Mouse (Mus musculus) hindbrain, embryonic 12.5 days (tissue): ENCODE data around the gene Exoc6. TPM values are rescaled to one million over a fixed set of nuclear protein-coding genes. Genes with fewer than 3 reads are reported as not detected.
"Not testable (repeated sequence)": the region's sequence is repeated elsewhere in the genome, so short reads cannot be mapped to it uniquely, and the experiment has no call there.

Experiments
- ATAC-seq: fragments of 200-750 bp; cut with Nextera tagmentation; 2 replicates; pipeline ENCODE4 v1.8.0; 2017; ENCODE audit warnings: moderate TSS enrichment; ENCODE audit not compliant: low FRiP score
- H3K27ac ChIP-seq: fragments of 300-500 bp; sonication (generic); 2 replicates; pipeline ENCODE4 v1.5.1; 2016; ENCODE audit warnings: mild to moderate bottlenecking
- H3K27me3 ChIP-seq: fragments of 300-500 bp; sonication (generic); 2 replicates; pipeline ENCODE4 v1.6.1; 2016; ENCODE audit warnings: mild to moderate bottlenecking
- H3K36me3 ChIP-seq: fragments of 300-500 bp; sonication (generic); 2 replicates; pipeline ENCODE4 v1.6.1; 2016; ENCODE audit warnings: mild to moderate bottlenecking
- H3K4me1 ChIP-seq: fragments of 300-500 bp; sonication (generic); 2 replicates; pipeline ENCODE4 v1.6.1; 2016
- H3K4me2 ChIP-seq: fragments of 300-500 bp; sonication (generic); replicated peaks from 2 replicates; pipeline ENCODE4 v1.6.1; 2016; ENCODE audit warnings: mild to moderate bottlenecking
- H3K4me3 ChIP-seq: fragments of 300-500 bp; sonication (generic); 2 replicates; pipeline ENCODE4 v1.5.1; 2016; ENCODE audit warnings: mild to moderate bottlenecking
- H3K9ac ChIP-seq: fragments of 300-500 bp; sonication (generic); 2 replicates; pipeline ENCODE4 v1.6.1; 2016; ENCODE audit warnings: mild to moderate bottlenecking, moderate library complexity
- H3K9me3 ChIP-seq: fragments of 300-500 bp; sonication (generic); replicated peaks from 2 replicates; pipeline ENCODE4 v1.6.1; 2016; ENCODE audit warnings: mild to moderate bottlenecking
- WGBS: fragments of 180-500 bp; shearing (Covaris S2); methylation state at CpG from one replicate; pipeline ENCODE4 v1.1.7; 2016; 5-methylcytosine and 5-hydroxymethylcytosine counted together
- polyA plus RNA-seq: library from polyadenylated mRNA; unstranded; fragments of >200 nt; fragmentation: Nextera tagmentation; extraction: Ambion mirVana; gene quantifications from 2 replicates; pipeline ENCODE4 v1.2.1, GENCODE M21; 2016

Exoc6 gene
- polyA plus RNA-seq, 1 experiment from 2014 or later = 9.5 TPM

GRCm38 (mm10) chr19:37527736-37528135 lies 22.5 kb upstream of the Exoc6 start:
- H3K9me3 ChIP-seq, H3K36me3 ChIP-seq, H3K9ac ChIP-seq, H3K4me3 ChIP-seq, H3K4me2 ChIP-seq, H3K4me1 ChIP-seq, H3K27me3 ChIP-seq, ATAC-seq, H3K27ac ChIP-seq: not testable (repeated sequence)
- 92% methylated on average over 3 of the region's 3 CpGs for WGBS

GRCm38 (mm10) chr19:37528581-37528980 lies 21.6 kb upstream of the Exoc6 start:
- Histone ChIP-seq H3K4me3 (no peak overlapping the region), H3K27me3 (peaks cover 12% of the 10 kb centered on the region), H3K9ac (no peak overlapping the region), H3K4me1 (no peaks in the 10 kb centered on the region), H3K27ac (no peak overlapping the region), H3K4me2 (no peak overlapping the region), H3K36me3 (no peaks in the 10 kb centered on the region), H3K9me3 (no peaks in the 10 kb centered on the region)
- ATAC-seq = no peak
- WGBS = 57% methylated on average over 6 of the region's 6 CpGs

GRCm38 (mm10) chr19:37529296-37529695 lies 20.9 kb upstream of the Exoc6 start:
- Histone ChIP-seq H3K9me3 (no peaks in the 10 kb centered on the region), H3K36me3 (no peaks in the 10 kb centered on the region), H3K27me3 (peaks cover 15% of the 10 kb centered on the region), H3K9ac (no peak overlapping the region), H3K4me1 (no peaks in the 10 kb centered on the region), H3K4me3 (no peak overlapping the region), H3K4me2 (no peak overlapping the region), H3K27ac (no peak overlapping the region)
- WGBS = 95% methylated on average over 9 of the region's 9 CpGs
- ATAC-seq = no peak

- H3K9me3 ChIP-seq = no peaks in the 10 kb centered on the region
- H3K9ac ChIP-seq = no peak overlapping the region
- H3K27ac ChIP-seq = no peak overlapping the region
- H3K4me1 ChIP-seq = no peaks in the 10 kb centered on the region
- H3K4me3 ChIP-seq = no peak overlapping the region
- H3K27me3 ChIP-seq = peaks cover 15% of the 10 kb centered on the region
- WGBS = 45% methylated on average over 7 of the region's 7 CpGs
- H3K4me2 ChIP-seq = no peak overlapping the region
- no peak for ATAC-seq
- no peaks in the 10 kb centered on the region for H3K36me3 ChIP-seq
Observed at GRCm38 (mm10) chr19:37529975-37530515, 20.2 kb upstream of the Exoc6 start.

- H3K4me2 ChIP-seq = no peak overlapping the region
- H3K9me3 ChIP-seq = no peaks in the 10 kb centered on the region
- H3K9ac ChIP-seq = no peak overlapping the region
- H3K27ac ChIP-seq = no peak overlapping the region
- H3K27me3 ChIP-seq = peaks cover 15% of the 10 kb centered on the region
- H3K36me3 ChIP-seq = no peaks in the 10 kb centered on the region
- 83% methylated on average over 3 of the region's 3 CpGs for WGBS
- no peaks in the 10 kb centered on the region for H3K4me1 ChIP-seq
- H3K4me3 ChIP-seq = no peak overlapping the region
- no peak for ATAC-seq
Observed at GRCm38 (mm10) chr19:37530601-37531000, 19.6 kb upstream of the Exoc6 start.

- H3K4me2 ChIP-seq = no peak overlapping the region
- 57% methylated on average over 7 of the region's 7 CpGs for WGBS
- H3K27ac ChIP-seq = no peak overlapping the region
Observed at GRCm38 (mm10) chr19:37531200-37531845, 18.9 kb upstream of the Exoc6 start.

GRCm38 (mm10) chr19:37533196-37533595 lies 17.0 kb upstream of the Exoc6 start:
- Histone ChIP-seq H3K9ac (no peak overlapping the region), H3K27ac (no peak overlapping the region), H3K36me3 (no peaks in the 10 kb centered on the region), H3K9me3 (no peaks in the 10 kb centered on the region), H3K4me2 (no peak overlapping the region), H3K4me3 (no peak overlapping the region), H3K4me1 (no peaks in the 10 kb centered on the region), H3K27me3 (peaks cover 18% of the 10 kb centered on the region)
- WGBS = 88% methylated on average over 5 of the region's 5 CpGs
- ATAC-seq = no peak

More at GRCm38 (mm10) chr19:37531200-37531845, 18.9 kb upstream of the Exoc6 start:
- no peaks in the 10 kb centered on the region for H3K4me1 ChIP-seq
- no peak overlapping the region for H3K4me3 ChIP-seq
- H3K9me3 ChIP-seq = no peaks in the 10 kb centered on the region
- H3K9ac ChIP-seq = no peak overlapping the region
- ATAC-seq = no peak
- peaks cover 15% of the 10 kb centered on the region for H3K27me3 ChIP-seq
- H3K36me3 ChIP-seq = no peaks in the 10 kb centered on the region

- Histone ChIP-seq H3K9ac (no peak overlapping the region), H3K27ac (no peak overlapping the region), H3K9me3 (no peaks in the 10 kb centered on the region), H3K36me3 (no peaks in the 10 kb centered on the region), H3K4me3 (no peak overlapping the region), H3K27me3 (peaks cover 30% of the 10 kb centered on the region), H3K4me1 (no peaks in the 10 kb centered on the region), H3K4me2 (no peak overlapping the region)
- 63% methylated on average over 3 of the region's 3 CpGs for WGBS
- no peak for ATAC-seq
Observed at GRCm38 (mm10) chr19:37534737-37535365, 15.4 kb upstream of the Exoc6 start.

GRCm38 (mm10) chr19:37536426-37536825 lies 13.8 kb upstream of the Exoc6 start:
- no peak overlapping the region for H3K4me3 ChIP-seq
- ATAC-seq = no peak
- no peaks in the 10 kb centered on the region for H3K9me3 ChIP-seq
- no peak overlapping the region for H3K9ac ChIP-seq
- H3K27ac ChIP-seq = no peak overlapping the region
- no peak overlapping the region for H3K4me2 ChIP-seq
- WGBS = 67% methylated on average over 7 of the region's 7 CpGs
- H3K36me3 ChIP-seq = no peaks in the 10 kb centered on the region
- H3K4me1 ChIP-seq = no peaks in the 10 kb centered on the region
- H3K27me3 ChIP-seq = peaks cover 33% of the 10 kb centered on the region

GRCm38 (mm10) chr19:37537717-37538116 lies 12.5 kb upstream of the Exoc6 start:
- Histone ChIP-seq H3K9ac (no peak overlapping the region), H3K36me3 (no peaks in the 10 kb centered on the region), H3K27me3 (peaks cover 27% of the 10 kb centered on the region), H3K4me3 (no peak overlapping the region), H3K4me1 (no peaks in the 10 kb centered on the region), H3K9me3 (no peaks in the 10 kb centered on the region), H3K27ac (no peak overlapping the region), H3K4me2 (no peak overlapping the region)
- no peak for ATAC-seq
- WGBS = 91% methylated on average over 1 of the region's 1 CpGs

- H3K4me2 ChIP-seq = no peak overlapping the region
- no peaks in the 10 kb centered on the region for H3K9me3 ChIP-seq
- no peaks in the 10 kb centered on the region for H3K4me1 ChIP-seq
- WGBS = 71% methylated on average over 7 of the region's 7 CpGs
- H3K27ac ChIP-seq = no peak overlapping the region
- no peaks in the 10 kb centered on the region for H3K36me3 ChIP-seq
- H3K27me3 ChIP-seq = peaks cover 32% of the 10 kb centered on the region; the same call in 1 of the 2 replicates
- ATAC-seq = no peak
- H3K4me3 ChIP-seq = no peak overlapping the region
- no peak overlapping the region for H3K9ac ChIP-seq
Observed at GRCm38 (mm10) chr19:37540201-37540600, 10.0 kb upstream of the Exoc6 start.

GRCm38 (mm10) chr19:37543537-37544326 lies 6.5 kb upstream of the Exoc6 start:
- 63% methylated on average over 13 of the region's 13 CpGs for WGBS
- Histone ChIP-seq H3K36me3 (no peaks in the 10 kb centered on the region), H3K4me2 (no peak overlapping the region), H3K27me3 (peaks cover 53% of the 10 kb centered on the region; the same call in 1 of the 2 replicates), H3K4me1 (no peaks in the 10 kb centered on the region), H3K9ac (no peak overlapping the region), H3K4me3 (no peak overlapping the region), H3K9me3 (no peaks in the 10 kb centered on the region), H3K27ac (no peak overlapping the region)
- ATAC-seq = no peak
